Mouse (Mus musculus): ENCODE results near the gene Cldn34d.

The Cldn34d gene

DNA sequence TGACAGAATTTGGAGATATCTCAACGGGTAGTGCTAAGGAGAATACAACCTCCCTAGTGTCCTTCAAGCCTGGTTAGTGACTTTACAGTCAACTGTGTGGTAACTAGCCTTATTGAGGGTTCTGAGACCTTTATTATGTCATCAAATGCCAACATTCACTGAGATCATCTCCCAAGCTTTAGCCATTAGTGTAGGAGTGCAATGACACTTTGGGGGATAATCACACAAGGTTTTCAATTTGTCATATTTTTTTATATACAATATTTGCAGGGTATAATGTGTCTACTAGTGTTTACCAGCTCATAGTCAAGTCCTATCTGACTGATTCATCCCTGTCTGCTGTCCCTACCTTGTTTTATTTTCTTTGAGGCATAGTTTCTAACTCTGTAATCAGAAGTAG is at the start of gene Cldn34d:
Gene Cldn34d (minus strand): TSS at position 101 of the 400 bp plus-strand sequence.
- DNase-seq (ENCODE audit: low spot score): no peak

DNA sequence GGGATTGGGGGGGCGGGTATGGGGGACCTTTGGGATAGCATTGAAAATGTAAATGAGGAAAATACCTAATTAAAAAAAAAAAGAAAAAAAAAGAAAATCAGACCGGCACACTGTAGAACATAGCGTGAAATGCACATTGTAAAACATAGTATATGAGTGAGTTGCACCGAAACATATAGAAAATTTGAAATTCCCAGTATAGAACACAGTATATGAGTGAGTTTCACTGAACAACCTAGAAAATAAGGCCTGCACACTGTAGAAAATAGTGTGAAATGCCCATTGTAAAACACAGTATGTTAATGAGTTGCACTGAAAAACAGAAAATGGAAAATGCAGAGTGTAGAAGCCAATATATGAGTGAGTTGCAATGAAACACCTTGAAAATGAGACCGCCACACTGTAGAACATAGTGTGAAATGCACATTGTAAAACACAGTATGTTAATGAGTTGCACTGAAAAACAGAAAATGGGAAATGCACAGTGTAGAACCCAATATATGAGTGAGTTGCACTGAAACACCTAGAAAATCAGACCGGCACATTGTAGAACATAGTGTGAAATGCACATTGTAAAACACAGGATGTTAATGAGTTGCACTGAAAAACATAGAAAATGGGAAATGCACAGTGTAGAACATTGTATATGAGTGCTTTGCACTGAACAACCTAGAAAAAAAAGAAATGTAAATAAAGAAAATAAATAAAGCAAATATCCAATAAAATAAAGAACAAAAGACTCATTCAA is 4.1 kb downstream of the Cldn34d start:
- DNase-seq (ENCODE audit: low spot score): no peak

Measured in layer of hippocampus, adult 11-12 months (tissue).